Mouse (Mus musculus): ENCODE data around the gene Gabrb1.

GRCm38 (mm10) chr5:71976133-71976532, 318.2 kb downstream of the Gabrb1 start:
- TF ChIP-seq CTCF (IDR thresholded peaks at IDR 0.05; ENCODE audit: low read depth, low read length) (no peak), POLR2A (IDR thresholded peaks at IDR 0.05; ENCODE audit: insufficient read depth, low read length) (no peak)
